Mouse (Mus musculus) myocyte (in vitro differentiated cells): Measurements from ENCODE around the gene Mrpl58.

Experiments
- MAX ChIP-seq: IDR thresholded peaks from one replicate; pipeline ENCODE4 v1.6.1; 2011; ENCODE audit warnings: low read depth, mild to moderate bottlenecking, control low read depth
- MYOD1 ChIP-seq, 3 experiments: IDR thresholded peaks; one replicate each; pipeline ENCODE4 v1.6.1; 2011; ENCODE audit warnings: control low read depth in 2 of 3, low read depth in 2 of 3, mild to moderate bottlenecking in 2 of 3, moderate library complexity in 1 of 3; ENCODE audit not compliant: insufficient read length in 2 of 3, control insufficient read depth in 1 of 3
- POLR2A ChIP-seq: IDR thresholded peaks from one replicate; pipeline ENCODE4 v1.6.1; 2011; ENCODE audit warnings: low read depth, mild to moderate bottlenecking, control low read depth, moderate library complexity; ENCODE audit not compliant: insufficient read length
- POLR2AphosphoS2 ChIP-seq: IDR thresholded peaks from one replicate; pipeline ENCODE4 v1.6.1; 2011; ENCODE audit warnings: low read depth, control low read depth; ENCODE audit not compliant: insufficient read length

GRCm38 (mm10) chr11:115460976-115461375 is 57.4 kb downstream of the Mrpl58 start:
- no peak for TF ChIP-seq POLR2A
- no peak for TF ChIP-seq MYOD1 (IDR thresholded peaks at IDR 0.05; ENCODE audit: control insufficient read depth in 1 of 3, insufficient read length in 2 of 3, low read depth in 2 of 3)
- TF ChIP-seq POLR2AphosphoS2 = no peak
- TF ChIP-seq MAX = no peak
